Mouse (Mus musculus): ENCODE data around the gene Lzts2. TPM values are rescaled to one million over a fixed set of nuclear protein-coding genes. Genes with fewer than 3 reads are reported as not detected.

The Lzts2 gene
- polyA plus RNA-seq, 1 experiment from 2014 or later: 4.6 TPM

GRCm38 (mm10) chr19:45026958-45027670, 12.9 kb downstream of the Lzts2 start:
- Histone ChIP-seq H3K9ac (ENCODE audit: low read depth, low read length) (no peak overlapping the region), H3K9me3 (replicated peaks; ENCODE audit: control insufficient read depth, low read length) (no peaks in the 10 kb centered on the region), H3K4me3 (ENCODE audit: low read depth, low read length) (no peak overlapping the region), H3K36me3 (ENCODE audit: control insufficient read depth, insufficient read depth) (peaks cover 6% of the 10 kb centered on the region; the same call in 1 of the 2 replicates), H3K4me1 (ENCODE audit: control insufficient read depth, low read depth, low read length) (peaks cover 7% of the 10 kb centered on the region), H3K27me3 (ENCODE audit: control insufficient read depth, insufficient read depth, low read depth, low read length) (no peaks in the 10 kb centered on the region), H3K27ac (ENCODE audit: low read length) (no peak overlapping the region), H3K4me2 (ENCODE audit: low read depth, low read length) (no peak overlapping the region)
- ATAC-seq (ENCODE audit: low read depth): no peak
- 63% methylated on average over 6 of the region's 6 CpGs for WGBS (ENCODE audit: insufficient replicate concordance)

GRCm38 (mm10) chr19:45027848-45028247, 13.6 kb downstream of the Lzts2 start:
- H3K27ac ChIP-seq (ENCODE audit: low read length): no peak overlapping the region
- ATAC-seq (ENCODE audit: low read depth): no peak
- no peaks in the 10 kb centered on the region for H3K27me3 ChIP-seq (ENCODE audit: control insufficient read depth, insufficient read depth, low read depth, low read length)
- H3K4me2 ChIP-seq (ENCODE audit: low read depth, low read length): no peak overlapping the region
- WGBS (ENCODE audit: insufficient replicate concordance): 74% methylated on average over 6 of the region's 6 CpGs
- no peak overlapping the region for H3K4me3 ChIP-seq (ENCODE audit: low read depth, low read length)
- H3K36me3 ChIP-seq (ENCODE audit: control insufficient read depth, insufficient read depth): peaks cover 6% of the 10 kb centered on the region; the same call in 1 of the 2 replicates
- H3K9ac ChIP-seq (ENCODE audit: low read depth, low read length): no peak overlapping the region
- H3K4me1 ChIP-seq (ENCODE audit: control insufficient read depth, low read depth, low read length): peaks cover 7% of the 10 kb centered on the region
- H3K9me3 ChIP-seq (replicated peaks; ENCODE audit: control insufficient read depth, low read length): no peaks in the 10 kb centered on the region

GRCm38 (mm10) chr19:45028746-45029145, 14.5 kb downstream of the Lzts2 start:
- H3K4me1 ChIP-seq (ENCODE audit: control insufficient read depth, low read depth, low read length): peaks cover 7% of the 10 kb centered on the region
- WGBS (ENCODE audit: insufficient replicate concordance): 71% methylated on average over 19 of the region's 19 CpGs
- no peaks in the 10 kb centered on the region for H3K27me3 ChIP-seq (ENCODE audit: control insufficient read depth, insufficient read depth, low read depth, low read length)
- peaks cover 6% of the 10 kb centered on the region; the same call in 1 of the 2 replicates for H3K36me3 ChIP-seq (ENCODE audit: control insufficient read depth, insufficient read depth)
- ATAC-seq (ENCODE audit: low read depth): no peak
- no peak overlapping the region for H3K4me3 ChIP-seq (ENCODE audit: low read depth, low read length)
- H3K4me2 ChIP-seq (ENCODE audit: low read depth, low read length): no peak overlapping the region
- no peaks in the 10 kb centered on the region for H3K9me3 ChIP-seq (replicated peaks; ENCODE audit: control insufficient read depth, low read length)
- no peak overlapping the region for H3K9ac ChIP-seq (ENCODE audit: low read depth, low read length)
- H3K27ac ChIP-seq (ENCODE audit: low read length): no peak overlapping the region

- Histone ChIP-seq H3K9me3 (replicated peaks; ENCODE audit: control insufficient read depth, low read length) (no peaks in the 10 kb centered on the region), H3K27me3 (ENCODE audit: control insufficient read depth, insufficient read depth, low read depth, low read length) (no peaks in the 10 kb centered on the region), H3K27ac (ENCODE audit: low read length) (no peak overlapping the region), H3K36me3 (ENCODE audit: control insufficient read depth, insufficient read depth) (peaks cover 6% of the 10 kb centered on the region; the same call in 1 of the 2 replicates), H3K4me2 (ENCODE audit: low read depth, low read length) (no peak overlapping the region), H3K9ac (ENCODE audit: low read depth, low read length) (no peak overlapping the region), H3K4me3 (ENCODE audit: low read depth, low read length) (no peak overlapping the region), H3K4me1 (ENCODE audit: control insufficient read depth, low read depth, low read length) (peaks cover 7% of the 10 kb centered on the region)
- WGBS (ENCODE audit: insufficient replicate concordance): 48% methylated on average over 8 of the region's 9 CpGs
- no peak for ATAC-seq (ENCODE audit: low read depth)
Measured at GRCm38 (mm10) chr19:45029571-45029970, 15.4 kb downstream of the Lzts2 start.

- Histone ChIP-seq H3K9me3 (replicated peaks; ENCODE audit: control insufficient read depth, low read length) (no peaks in the 10 kb centered on the region), H3K27me3 (ENCODE audit: control insufficient read depth, insufficient read depth, low read depth, low read length) (no peaks in the 10 kb centered on the region), H3K4me3 (ENCODE audit: low read depth, low read length) (no peak overlapping the region), H3K4me2 (ENCODE audit: low read depth, low read length) (peak overlapping the region; percentile 49; the same call in 1 of the 2 replicates), H3K27ac (ENCODE audit: low read length) (no peak overlapping the region), H3K9ac (ENCODE audit: low read depth, low read length) (no peak overlapping the region), H3K36me3 (ENCODE audit: control insufficient read depth, insufficient read depth) (peaks cover 6% of the 10 kb centered on the region; the same call in 1 of the 2 replicates), H3K4me1 (ENCODE audit: control insufficient read depth, low read depth, low read length) (peaks cover 7% of the 10 kb centered on the region)
- no peak for ATAC-seq (ENCODE audit: low read depth)
- WGBS (ENCODE audit: insufficient replicate concordance): 33% methylated on average over 7 of the region's 8 CpGs
Measured at GRCm38 (mm10) chr19:45030111-45030510, 15.9 kb downstream of the Lzts2 start.

GRCm38 (mm10) chr19:45030746-45031693, 16.8 kb downstream of the Lzts2 start:
- peak; percentile 12; the same call in 1 of the 2 replicates for ATAC-seq (ENCODE audit: low read depth)
- no peaks in the 10 kb centered on the region for H3K9me3 ChIP-seq (replicated peaks; ENCODE audit: control insufficient read depth, low read length)
- H3K9ac ChIP-seq (ENCODE audit: low read depth, low read length): no peak overlapping the region
- H3K36me3 ChIP-seq (ENCODE audit: control insufficient read depth, insufficient read depth): peaks cover 2% of the 10 kb centered on the region; the same call in 1 of the 2 replicates
- peak overlapping the region; percentile 49 for H3K4me2 ChIP-seq (ENCODE audit: low read depth, low read length)
- 0 out of 2 replicates have a peak overlapping the region, but pooled peaks have one; percentile 20 for H3K4me3 ChIP-seq (ENCODE audit: low read depth, low read length)
- 32% methylated on average over 20 of the region's 20 CpGs for WGBS (ENCODE audit: insufficient replicate concordance)
- H3K27me3 ChIP-seq (ENCODE audit: control insufficient read depth, insufficient read depth, low read depth, low read length): no peaks in the 10 kb centered on the region
- no peak overlapping the region for H3K27ac ChIP-seq (ENCODE audit: low read length)
- H3K4me1 ChIP-seq (ENCODE audit: control insufficient read depth, low read depth, low read length): peaks cover 7% of the 10 kb centered on the region

GRCm38 (mm10) chr19:45031780-45032179, 17.6 kb downstream of the Lzts2 start:
- peak; percentile 38 for ATAC-seq (ENCODE audit: low read depth)
- WGBS (ENCODE audit: insufficient replicate concordance): 20% methylated on average over 4 of the region's 4 CpGs
- Histone ChIP-seq H3K27me3 (ENCODE audit: control insufficient read depth, insufficient read depth, low read depth, low read length) (no peaks in the 10 kb centered on the region), H3K9me3 (replicated peaks; ENCODE audit: control insufficient read depth, low read length) (no peaks in the 10 kb centered on the region), H3K4me1 (ENCODE audit: control insufficient read depth, low read depth, low read length) (peaks cover 7% of the 10 kb centered on the region), H3K4me3 (ENCODE audit: low read depth, low read length) (no peak overlapping the region), H3K27ac (ENCODE audit: low read length) (no peak overlapping the region), H3K4me2 (ENCODE audit: low read depth, low read length) (no peak overlapping the region), H3K36me3 (ENCODE audit: control insufficient read depth, insufficient read depth) (no peaks in the 10 kb centered on the region), H3K9ac (ENCODE audit: low read depth, low read length) (no peak overlapping the region)

- no peak overlapping the region for H3K4me2 ChIP-seq (ENCODE audit: low read depth, low read length)
- no peaks in the 10 kb centered on the region for H3K27me3 ChIP-seq (ENCODE audit: control insufficient read depth, insufficient read depth, low read depth, low read length)
- ATAC-seq (ENCODE audit: low read depth): no peak
- H3K27ac ChIP-seq (ENCODE audit: low read length): no peak overlapping the region
- H3K4me1 ChIP-seq (ENCODE audit: control insufficient read depth, low read depth, low read length): peaks cover 7% of the 10 kb centered on the region
- WGBS (ENCODE audit: insufficient replicate concordance): 50% methylated on average over 17 of the region's 17 CpGs
- no peaks in the 10 kb centered on the region for H3K9me3 ChIP-seq (replicated peaks; ENCODE audit: control insufficient read depth, low read length)
- no peak overlapping the region for H3K9ac ChIP-seq (ENCODE audit: low read depth, low read length)
- no peaks in the 10 kb centered on the region for H3K36me3 ChIP-seq (ENCODE audit: control insufficient read depth, insufficient read depth)
- H3K4me3 ChIP-seq (ENCODE audit: low read depth, low read length): no peak overlapping the region
Measured at GRCm38 (mm10) chr19:45032570-45033332, 18.5 kb downstream of the Lzts2 start.
